ENCODE assay signal across 8 mouse cellular contexts in genomic region chr12:54861991-54862605, GRCm38 (mm10). TPM values are rescaled to one million over a fixed set of nuclear protein-coding genes. Genes with fewer than 3 reads are reported as not detected.
A peak's percentile ranks its signal among the peaks of the same experiment; 100 is the strongest.
DNase-seq lines count a peak whose midpoint lies in the region; ATAC-seq and TF ChIP-seq lines count a peak whose summit lies in the region.

No protein-coding gene starts in this region.

- peak overlapping the region; percentile 91 for H3K4me3 ChIP-seq in forebrain, embryonic 13.5 days
- peak overlapping the region; percentile 95 for H3K4me3 ChIP-seq in hindbrain, embryonic 11.5 days (ENCODE audit: low read depth, low read length)
- H3K4me3 ChIP-seq in left cerebral cortex, adult 2 months, result peak overlapping the region; percentile 92

- intact Hi-C loops in left cerebral cortex, postnatal 36 days (cut with DNase I), result loop anchor here (1.0 to 10.0 kb wide), 2 partner anchors 27 to 123 kb away; partner anchors contain the start of gene Gm20403
- intact Hi-C loops in left cerebral cortex, adult 2 months (cut with DNase I), result loop anchor here (1.0 to 2.0 kb wide), 2 partner anchors 27 to 123 kb away; no protein-coding TSS in a partner anchor

- no peak for TF ChIP-seq CTCF in left cerebral cortex, adult 2 months (IDR thresholded peaks at IDR 0.05)

- H3K9me3 ChIP-seq in forebrain, embryonic 13.5 days (replicated peaks), result no peaks in the 10 kb centered on the region
- H3K9me3 ChIP-seq in hindbrain, embryonic 11.5 days (ENCODE audit: control insufficient read depth, low read length), result no peaks in the 10 kb centered on the region

- WGBS in forebrain, embryonic 13.5 days, result under 1% methylated on average over 36 of the region's 36 CpGs
- under 1% methylated on average over 29 of the region's 36 CpGs for WGBS in hindbrain, embryonic 11.5 days

- peaks cover 19% of the 10 kb centered on the region for H3K36me3 ChIP-seq in forebrain, embryonic 13.5 days (ENCODE audit: poor library complexity, severe bottlenecking)
- H3K36me3 ChIP-seq in hindbrain, embryonic 11.5 days (ENCODE audit: control insufficient read depth, insufficient read depth, low read length), result no peaks in the 10 kb centered on the region

- H3K27ac ChIP-seq in forebrain, embryonic 13.5 days, result peak overlapping the region; percentile 99
- H3K27ac ChIP-seq in hindbrain, embryonic 11.5 days (ENCODE audit: low read depth, low read length), result peak overlapping the region; percentile 98
- peak overlapping the region; percentile 97 for H3K27ac ChIP-seq in left cerebral cortex, adult 2 months

- peak; percentile 22; the same call in 1 of the 2 replicates for ATAC-seq in forebrain, embryonic 13.5 days
- ATAC-seq in hindbrain, embryonic 11.5 days (ENCODE audit: low FRiP score), result no peak
- ATAC-seq in megakaryocyte, adult 5-6 weeks (ENCODE audit: poor library complexity, severe bottlenecking), result peak; percentile 42; the same call in 1 of the 2 replicates

- H3K4me2 ChIP-seq in forebrain, embryonic 13.5 days, result peak overlapping the region; percentile 80
- peak overlapping the region; percentile 58 for H3K4me2 ChIP-seq in hindbrain, embryonic 11.5 days (replicated peaks; ENCODE audit: low read depth, low read length)

- H3K4me1 ChIP-seq in forebrain, embryonic 13.5 days, result peaks cover 20% of the 10 kb centered on the region
- 0 out of 2 replicates have a peak, but pooled peaks cover 2% of the 10 kb centered on the region for H3K4me1 ChIP-seq in hindbrain, embryonic 11.5 days (replicated peaks; ENCODE audit: control insufficient read depth, insufficient read depth, low read length)

- DNase-seq in left cerebral cortex, adult 11 months (ENCODE audit: low spot score), result peak; percentile 13
- no peak for DNase-seq in left cerebral cortex, postnatal 36 days (ENCODE audit: low spot score in 2 of 2)
- peak; percentile 32 for DNase-seq in brain, embryonic 18.5 days (ENCODE audit: low read depth, low spot score)
- peak; percentile 47 for DNase-seq in hindbrain, embryonic 11.5 days (ENCODE audit: low spot score)
- DNase-seq in left cerebral cortex, adult 2 months (ENCODE audit: extremely low spot score in 1 of 2, low spot score in 2 of 2), result peak in 1 of 2 experiments; percentile 33
- DNase-seq in right cerebral cortex, postnatal 4 days, result peak; percentile 64

- no peaks in the 10 kb centered on the region for H3K27me3 ChIP-seq in forebrain, embryonic 13.5 days
- H3K27me3 ChIP-seq in hindbrain, embryonic 11.5 days (ENCODE audit: control insufficient read depth, insufficient read depth, low read length), result no peaks in the 10 kb centered on the region

- H3K9ac ChIP-seq in forebrain, embryonic 13.5 days, result peak overlapping the region; percentile 99
- H3K9ac ChIP-seq in hindbrain, embryonic 11.5 days (ENCODE audit: low read depth, low read length), result peak overlapping the region; percentile 98

RNA-seq across cellular contexts. Expression of gene Cfl2, which starts 0.6 kb away (rescaled TPM):
- 100 to 1,000 TPM; 106 to 113 TPM for total RNA-seq in left cerebral cortex, postnatal 36 days (2021)
- 308 and 322 TPM in 2 replicates for polyA plus RNA-seq in forebrain, embryonic 13.5 days (2015; fragmentation: Nextera tagmentation; extraction: Ambion mirVana)
- polyA plus RNA-seq in hindbrain, embryonic 11.5 days (2014; fragmentation: Nextera tagmentation; extraction: Ambion mirVana), result 268 and 275 TPM in 2 replicates
- 100 to 1,000 TPM; 102 to 115 TPM for total RNA-seq in left cerebral cortex, adult 2 months (2021)
- 22.4 and 27.3 TPM in 2 replicates for total RNA-seq in megakaryocyte, adult 5-6 weeks (2015)
- total RNA-seq in megakaryocyte, adult 5-6 weeks (2017), result 16.3 and 21.4 TPM in 2 replicates

Comparison
In these comparisons a context has a peak if more than half of its experiments do, and no peak if none do; other contexts are left out.
1. DNase-seq: peak in left cerebral cortex, adult 11 months (single experiment), brain, embryonic 18.5 days (single experiment), hindbrain, embryonic 11.5 days (single experiment) and right cerebral cortex, postnatal 4 days (single experiment); none in left cerebral cortex, postnatal 36 days (0 of 2).
2. Peak in every context shown above with its lines, with median percentiles within 50 percentile points of each other: H3K27ac ChIP-seq and H3K4me3 ChIP-seq.